Mouse (Mus musculus): ENCODE measurements around the gene Map3k7.

GRCm38 (mm10) chr4:32010808-32011207 lies 46.9 kb downstream of the Map3k7 start:
- TF ChIP-seq POLR2A (IDR thresholded peaks at IDR 0.05; ENCODE audit: low read depth, low read length), result no peak
- no peak for TF ChIP-seq CTCF (IDR thresholded peaks at IDR 0.05; ENCODE audit: borderline replicate concordance, insufficient read depth, low read length)
